Mouse (Mus musculus) lung, adult 18-20 months (tissue): Measurements from ENCODE around the gene Ston2.
"Not testable (repeated sequence)": the region's sequence is repeated elsewhere in the genome, so short reads cannot be mapped to it uniquely, and the experiment has no call there.

ENCODE experiments used
- DNase-seq, 2 experiments: peaks; one replicate each; pipeline ENCODE4 v3.0.0; 2022; ENCODE audit warnings: mixed read lengths in 2 of 2

Gene Ston2

DNA sequence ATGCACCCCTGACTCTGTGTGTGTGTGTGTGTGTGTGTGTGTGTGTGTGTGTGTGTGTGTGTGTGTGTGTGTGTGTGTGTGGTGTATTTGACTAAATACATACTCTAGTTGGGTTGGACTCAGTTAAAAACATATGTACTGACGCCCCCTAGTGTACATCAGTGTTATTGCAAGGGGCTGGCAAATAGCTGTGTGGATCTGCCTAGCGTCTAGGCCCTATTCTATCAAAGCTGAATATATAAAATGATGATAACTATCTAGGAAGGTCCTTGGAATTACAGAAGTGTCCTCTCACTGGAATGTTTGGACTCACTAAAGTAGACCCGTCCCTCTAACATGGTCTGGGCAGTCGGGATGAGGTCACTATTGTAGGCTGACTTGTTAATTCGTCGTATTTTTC is 1.6 kb upstream of the Ston2 start:
- DNase-seq, result peak; percentile 46 to 62

DNA sequence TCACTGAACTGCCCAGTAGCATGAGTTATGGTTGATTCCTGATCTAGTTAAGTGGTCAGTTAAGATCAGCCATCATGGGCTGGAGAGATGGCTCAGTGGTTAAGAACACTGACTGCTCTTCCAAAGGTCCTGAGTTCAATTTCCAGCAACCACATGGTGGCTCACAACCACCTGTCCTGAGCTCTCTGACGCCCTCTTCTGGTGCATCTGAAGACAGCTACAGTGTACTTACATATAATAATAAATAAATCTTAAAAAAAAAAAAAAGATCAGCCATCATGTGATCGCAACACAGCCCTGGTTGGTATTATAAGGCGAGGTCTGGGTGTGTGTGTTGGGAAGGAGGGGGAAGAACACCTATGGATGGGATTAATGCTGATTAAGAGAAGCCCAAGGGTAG is 259 bp upstream of the Ston2 start:
- DNase-seq, result not testable (repeated sequence)

DNA sequence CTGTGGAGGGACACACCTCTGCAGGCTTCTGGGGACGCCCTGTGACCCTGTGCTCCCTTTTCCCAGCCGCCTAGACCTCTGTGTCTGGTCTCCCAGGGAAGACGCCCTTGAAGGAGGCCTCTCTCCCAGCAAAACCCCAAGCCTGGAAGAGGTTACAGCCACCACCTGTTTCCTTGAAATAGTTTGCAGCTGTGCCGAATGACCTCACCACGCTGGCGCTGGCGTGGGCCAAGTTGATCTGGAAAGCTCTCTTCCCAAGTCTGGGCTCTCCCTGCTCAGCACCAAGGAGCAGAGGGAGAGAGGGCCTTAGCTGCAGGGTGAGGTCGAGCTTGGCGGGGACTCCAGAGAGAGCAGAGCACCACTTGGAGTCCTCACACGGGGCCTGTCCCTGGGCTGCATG is 1.8 kb downstream of the Ston2 start:
- peak; percentile 57 to 60 for DNase-seq

DNA sequence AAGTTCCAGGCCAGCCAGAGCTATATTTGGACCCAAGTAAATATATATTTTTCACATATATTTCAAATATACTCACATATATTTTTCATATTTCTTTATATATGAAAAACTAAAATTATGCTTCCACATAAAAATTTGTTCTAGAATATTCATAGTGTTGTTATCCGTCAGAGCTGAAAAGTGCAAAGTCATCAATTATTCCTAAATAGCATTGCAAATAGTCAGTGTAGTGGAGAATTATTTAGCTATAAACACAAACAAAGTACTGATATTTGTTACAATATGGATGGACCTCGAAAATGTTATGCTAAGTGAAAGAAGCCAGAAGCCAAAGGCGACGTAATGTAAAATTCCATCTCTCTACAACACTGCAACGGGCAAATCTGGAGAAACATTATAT is 6.8 kb downstream of the Ston2 start:
- DNase-seq, result no peak

DNA sequence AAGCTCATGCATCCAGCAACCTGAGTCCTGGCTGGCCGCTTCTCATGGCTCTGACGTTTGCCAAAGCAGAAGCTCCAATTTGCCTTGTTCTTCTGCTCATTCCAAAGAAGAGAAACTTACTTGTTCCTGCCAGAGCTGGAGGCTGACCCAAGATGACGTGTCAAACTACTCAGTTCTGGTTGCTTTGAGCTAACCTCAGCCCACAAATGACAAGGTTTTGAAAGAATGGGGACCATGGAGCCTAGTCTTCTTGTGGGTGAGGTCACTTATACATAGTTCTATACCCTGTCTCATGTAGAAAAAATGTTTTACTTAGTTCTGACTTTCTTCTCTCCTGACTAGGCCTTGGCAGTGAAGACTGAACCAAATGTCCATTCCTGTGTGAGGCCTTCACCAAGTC is 7.7 kb downstream of the Ston2 start:
- DNase-seq, result no peak

DNA sequence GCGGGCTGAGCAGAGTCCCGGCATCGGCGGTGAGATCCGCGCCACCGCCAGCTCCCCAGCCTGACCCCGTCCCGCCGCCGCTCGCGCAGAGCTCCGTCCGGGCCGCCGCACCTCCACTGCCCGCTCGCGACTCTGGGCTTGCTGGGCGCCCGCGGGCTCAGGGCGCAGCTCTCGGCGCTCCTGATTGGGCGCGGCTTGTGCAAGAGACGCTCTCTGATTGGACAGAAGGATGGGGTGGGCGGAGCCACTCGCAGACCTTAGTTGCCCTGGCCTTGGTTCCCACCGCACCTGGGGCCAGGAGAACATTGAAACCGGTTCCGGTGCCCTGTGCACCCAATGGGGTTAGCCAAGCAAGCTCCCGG is 9.2 kb downstream of the Ston2 start:
- DNase-seq, result peak; percentile 81 to 84

DNA sequence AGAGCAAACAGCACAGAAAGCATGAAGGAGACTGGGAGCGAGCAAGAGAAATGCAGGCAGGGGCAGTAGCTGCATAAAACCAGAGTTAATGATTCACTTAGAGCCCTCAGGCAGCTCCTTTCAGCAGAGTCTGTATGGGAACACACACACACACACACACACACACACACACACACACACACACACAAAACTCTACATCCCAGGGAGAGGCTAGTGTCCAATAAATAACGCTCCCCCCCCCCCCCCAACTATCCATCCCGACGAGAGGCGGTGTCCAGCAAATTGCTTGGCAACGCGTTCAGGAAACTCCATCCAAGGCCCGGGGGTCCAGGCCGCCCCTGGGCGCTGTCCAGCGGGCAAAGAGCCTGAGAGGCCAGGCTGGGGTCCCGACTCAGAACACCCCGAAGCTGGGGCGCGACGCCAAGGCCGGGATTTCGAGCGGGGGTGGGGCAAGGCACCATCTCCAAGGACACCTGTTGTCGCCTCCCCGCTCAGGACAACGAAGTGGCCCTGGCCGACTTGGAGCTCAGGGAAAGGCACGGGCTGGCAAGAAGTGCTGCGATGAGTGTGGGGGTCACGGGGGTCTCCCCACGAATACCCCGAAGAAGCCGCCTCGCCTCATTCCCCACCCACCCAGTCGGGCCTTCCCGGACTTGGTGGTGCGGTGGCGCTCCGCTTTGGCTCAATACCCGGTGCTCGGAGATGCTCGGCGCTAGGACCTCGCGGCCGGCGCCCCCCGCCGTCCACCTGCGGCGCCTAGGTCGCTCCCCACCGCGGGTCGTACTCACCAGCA is 9.8 kb downstream of the Ston2 start:
- peak; percentile 40 to 46 for DNase-seq

DNA sequence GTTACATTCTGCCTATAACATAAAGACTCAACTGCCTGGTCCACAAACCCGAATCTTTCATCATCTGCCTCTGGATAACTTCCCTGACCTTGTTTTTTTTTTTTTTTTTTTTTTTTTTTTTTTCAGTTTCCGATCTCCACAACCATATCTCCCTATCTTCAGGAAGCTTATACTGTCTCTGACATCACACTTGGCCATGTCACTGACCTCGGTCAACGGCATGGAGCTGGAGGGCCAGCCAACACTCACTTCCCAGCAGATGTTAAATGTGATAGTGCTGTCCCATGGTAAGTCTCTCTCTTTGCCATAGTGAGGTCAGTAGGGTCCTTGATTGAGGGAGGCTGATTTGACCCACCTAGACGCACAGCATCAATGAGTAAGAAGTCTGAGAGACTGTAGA is 11.8 kb downstream of the Ston2 start:
- peak in 1 of 2 experiments; percentile 53 for DNase-seq

DNA sequence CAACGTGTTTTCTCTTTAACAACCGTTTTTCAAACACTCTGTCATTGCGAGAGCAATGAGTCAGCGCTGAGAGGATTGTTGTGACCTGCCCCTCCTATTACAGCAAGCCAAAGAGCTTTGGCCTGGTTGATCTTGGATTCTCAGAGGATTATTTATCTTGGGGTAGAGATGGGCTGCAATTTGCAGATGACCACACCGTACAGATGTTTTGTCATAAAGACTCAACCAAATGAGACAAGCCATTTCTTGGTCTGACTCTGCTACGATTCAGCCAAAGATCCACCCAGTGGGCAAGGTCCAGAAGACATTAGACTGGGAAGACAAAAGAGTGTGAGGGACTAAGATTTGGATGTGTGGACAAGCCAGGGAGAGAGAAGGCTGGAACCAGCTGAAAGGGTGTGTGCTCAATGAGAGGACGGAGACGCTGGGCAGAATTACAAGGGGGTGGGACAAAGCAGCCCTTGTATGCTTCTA is 13.3 kb downstream of the Ston2 start:
- peak in 1 of 2 experiments; percentile 32 for DNase-seq

DNA sequence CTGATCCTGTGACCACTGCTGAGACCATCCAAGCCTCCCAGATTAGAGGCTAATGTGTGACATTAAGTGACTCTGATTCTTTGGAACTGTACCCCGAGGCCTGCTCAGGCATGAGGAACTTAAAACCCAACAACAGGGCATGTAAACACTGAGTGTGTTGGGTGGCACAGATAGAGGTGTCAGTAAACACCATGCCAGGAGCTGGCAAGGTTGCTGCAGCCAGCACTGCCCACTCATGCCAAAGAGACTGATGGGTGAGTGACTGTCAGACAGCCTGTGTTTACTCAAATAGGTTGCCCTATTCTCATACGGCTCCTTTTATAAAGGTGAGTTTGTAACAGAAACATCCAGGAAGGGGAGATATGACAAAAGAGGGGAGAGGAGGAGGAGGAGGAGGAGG is 19.3 kb downstream of the Ston2 start:
- no peak for DNase-seq

DNA sequence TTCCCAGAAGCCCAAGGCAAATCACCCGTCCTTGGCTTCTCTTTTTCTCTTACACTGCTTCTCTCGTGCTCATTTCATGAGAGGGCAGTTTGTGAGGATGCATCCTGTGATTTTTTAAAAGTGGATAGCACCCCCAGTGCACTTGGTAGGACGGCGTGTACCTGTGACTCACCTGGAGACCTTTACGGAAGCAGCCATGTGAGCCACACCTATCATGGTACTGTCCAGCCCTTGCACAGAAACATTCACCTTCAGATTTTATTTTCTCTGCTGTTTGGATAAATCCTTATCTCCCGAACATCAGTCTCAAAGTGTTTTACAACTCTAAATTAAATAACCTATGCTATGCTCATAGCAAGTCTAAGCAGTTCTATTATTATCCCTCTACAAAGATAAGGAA is 20.0 kb downstream of the Ston2 start:
- DNase-seq, result no peak

DNA sequence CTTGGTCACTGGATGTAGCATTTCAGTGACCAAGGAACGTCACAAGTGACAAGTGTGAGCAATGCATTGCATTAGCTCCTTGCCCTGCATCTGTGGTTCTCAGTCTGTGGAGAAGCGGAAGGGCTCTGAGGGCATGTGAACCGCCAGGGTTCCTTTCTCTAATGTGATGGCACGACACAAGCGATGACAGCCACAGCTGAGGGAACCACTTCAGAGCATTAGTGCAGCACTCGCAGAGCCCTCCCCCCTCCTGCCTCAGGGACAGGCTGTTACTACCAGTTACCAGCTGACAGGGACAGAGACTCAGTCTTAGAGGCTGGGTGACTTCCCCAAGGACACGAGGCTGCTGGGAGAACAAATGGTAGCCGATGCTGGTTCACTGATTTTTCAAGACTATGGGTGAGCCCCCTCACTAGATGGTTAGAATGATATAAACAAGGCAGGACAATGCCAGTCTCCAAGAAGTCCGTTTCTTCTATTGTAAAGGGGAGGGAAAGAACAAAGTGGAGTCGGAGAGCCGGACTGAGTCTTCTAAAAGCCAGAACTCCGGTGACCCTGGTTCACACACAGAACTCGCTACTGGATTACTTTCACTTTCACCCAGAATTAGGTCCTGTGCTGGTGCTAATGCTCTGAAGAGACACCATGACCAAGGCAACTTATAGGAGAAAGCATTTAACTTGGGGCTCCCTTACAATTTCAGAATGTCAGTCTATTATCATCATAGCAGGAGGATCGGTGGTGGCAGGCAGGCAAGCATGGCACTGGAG is 21.7 kb downstream of the Ston2 start:
- peak; percentile 62 to 68 for DNase-seq

DNA sequence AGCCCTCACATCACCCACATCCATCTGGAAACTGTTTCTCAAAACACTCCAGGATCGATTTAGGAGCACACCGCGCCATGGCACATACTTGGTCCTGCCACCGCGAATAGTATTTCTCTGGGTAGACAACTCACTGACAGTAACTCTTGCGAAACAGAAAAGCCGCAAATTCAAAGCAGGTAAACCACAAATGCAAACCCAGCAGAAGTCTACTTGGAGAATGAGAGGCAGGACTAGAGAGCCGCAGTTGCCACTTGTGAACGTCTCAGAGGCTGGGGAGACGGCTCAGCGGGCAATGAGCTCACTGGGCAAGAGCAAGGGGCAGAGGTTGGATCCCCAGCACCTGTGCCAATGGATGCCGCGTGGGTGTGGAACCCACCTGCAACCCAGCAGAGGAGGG is 22.7 kb downstream of the Ston2 start:
- peak in 1 of 2 experiments; percentile 26 for DNase-seq

DNA sequence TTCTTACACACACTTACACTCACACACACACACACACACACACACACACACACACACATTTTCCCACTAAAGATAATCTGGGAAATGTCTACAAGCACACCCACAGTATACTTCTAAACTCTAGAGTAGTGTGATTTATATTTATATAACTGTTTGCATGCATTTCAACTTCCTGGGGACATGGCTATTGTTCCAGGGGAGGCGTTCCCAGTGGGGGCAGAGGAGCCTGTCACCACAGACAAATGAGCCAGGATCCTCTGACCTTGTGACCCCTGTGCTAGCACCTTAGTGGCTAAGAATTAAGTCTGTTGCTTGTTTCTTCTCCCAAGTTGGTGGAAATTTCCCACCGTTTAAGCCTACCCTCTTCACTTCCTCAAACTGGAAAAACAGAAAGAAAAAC is 23.1 kb downstream of the Ston2 start:
- peak in 1 of 2 experiments; percentile 48 for DNase-seq

DNA sequence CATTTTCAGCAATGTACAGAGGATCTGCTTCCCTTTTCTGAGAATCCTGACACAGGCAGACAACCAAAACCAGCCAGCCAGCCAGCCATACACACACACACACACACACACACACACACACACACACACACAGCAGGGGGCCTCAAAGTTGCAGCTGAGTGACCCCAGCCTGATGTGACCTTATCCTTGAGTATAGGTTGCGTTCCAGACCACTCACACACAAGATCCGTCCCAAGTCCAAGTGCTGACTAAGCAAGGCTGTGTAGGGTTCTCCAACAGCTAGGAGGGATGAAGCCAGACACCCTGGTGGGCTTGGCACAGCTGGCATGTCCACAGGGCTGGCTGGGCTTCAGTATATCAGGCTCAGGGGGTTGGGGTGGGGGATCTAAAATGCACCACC is 23.7 kb downstream of the Ston2 start:
- DNase-seq, result no peak

DNA sequence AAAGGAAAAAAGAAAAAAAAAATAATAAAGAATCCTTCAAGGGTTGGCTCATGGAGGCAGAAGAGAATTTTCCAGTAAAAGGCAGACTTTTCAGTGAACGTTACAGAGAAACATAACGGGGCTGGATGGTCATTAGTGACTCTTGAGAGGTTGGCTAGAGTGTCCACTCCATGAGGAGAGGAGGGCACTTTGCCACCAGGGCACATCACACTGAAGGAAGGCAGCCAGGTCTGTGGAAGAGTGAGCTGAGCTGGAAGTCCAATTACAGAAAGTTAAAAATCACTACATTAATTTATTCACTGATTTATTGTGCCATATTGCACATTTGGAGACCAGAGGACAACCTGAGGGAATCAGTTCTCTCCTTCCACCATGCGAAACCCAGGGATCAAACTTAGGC is 28.4 kb downstream of the Ston2 start:
- DNase-seq, result no peak

DNA sequence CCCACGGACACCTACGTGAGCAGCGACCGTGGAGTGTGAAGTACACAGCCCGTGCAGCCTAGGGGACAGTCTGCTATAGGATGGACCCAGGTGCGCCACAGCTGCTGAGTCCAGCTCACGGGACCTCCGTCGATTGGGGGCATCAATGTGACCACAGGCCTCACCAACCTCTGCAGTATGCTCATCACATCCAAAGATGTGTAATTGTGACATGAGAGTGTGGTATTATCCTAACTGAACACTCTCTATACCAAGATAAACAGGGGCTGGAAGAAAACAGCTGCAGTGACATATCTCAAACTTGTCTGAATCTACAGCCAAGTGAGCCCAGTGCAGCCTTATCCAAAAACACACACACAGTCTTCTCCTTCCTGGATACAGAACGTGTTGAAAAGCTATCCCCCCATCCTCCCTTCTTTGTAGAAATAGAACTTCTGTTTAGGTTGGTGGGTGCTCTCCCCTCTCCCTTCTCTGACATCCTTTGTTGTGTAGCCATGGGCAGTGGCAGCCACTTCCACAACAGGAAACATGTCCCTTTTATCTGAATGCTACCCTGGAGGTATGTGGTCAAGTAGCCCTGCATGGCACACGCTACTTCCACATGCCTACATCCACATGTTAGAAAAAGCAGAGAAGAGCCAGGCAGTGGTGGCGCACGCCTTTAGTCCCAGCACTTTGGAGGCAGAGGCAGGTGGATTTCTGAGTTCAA is 30.2 kb downstream of the Ston2 start:
- DNase-seq, result no peak

DNA sequence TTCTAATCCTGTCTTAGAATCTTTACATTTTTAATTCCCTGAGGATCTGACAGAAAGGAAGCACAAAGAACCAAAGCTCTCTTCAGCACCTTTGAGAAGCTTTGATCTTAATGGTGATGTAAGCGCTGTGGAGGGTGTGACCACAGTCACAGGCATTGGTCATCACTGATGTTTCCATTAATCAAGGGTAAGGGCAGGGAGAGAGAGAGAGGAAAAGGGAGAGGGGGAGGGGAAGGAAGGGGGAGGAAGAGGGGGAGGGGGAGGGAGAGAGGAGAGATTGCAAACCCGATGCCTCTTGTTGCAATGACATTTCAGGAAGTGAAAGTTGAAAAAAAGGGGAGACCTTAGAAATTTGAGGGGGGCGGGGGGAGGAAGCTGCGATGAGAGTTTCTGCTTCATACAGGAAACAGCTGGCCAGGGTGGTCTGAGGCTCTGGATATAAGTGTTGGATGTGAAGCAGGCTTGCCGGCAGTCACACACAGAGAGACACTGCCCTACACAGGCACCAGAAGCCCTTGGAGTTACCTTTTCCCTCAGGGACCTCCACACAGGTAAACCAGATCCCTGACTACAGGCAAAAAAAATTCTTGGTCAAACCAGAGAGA is 31.5 kb downstream of the Ston2 start:
- DNase-seq, result no peak

DNA sequence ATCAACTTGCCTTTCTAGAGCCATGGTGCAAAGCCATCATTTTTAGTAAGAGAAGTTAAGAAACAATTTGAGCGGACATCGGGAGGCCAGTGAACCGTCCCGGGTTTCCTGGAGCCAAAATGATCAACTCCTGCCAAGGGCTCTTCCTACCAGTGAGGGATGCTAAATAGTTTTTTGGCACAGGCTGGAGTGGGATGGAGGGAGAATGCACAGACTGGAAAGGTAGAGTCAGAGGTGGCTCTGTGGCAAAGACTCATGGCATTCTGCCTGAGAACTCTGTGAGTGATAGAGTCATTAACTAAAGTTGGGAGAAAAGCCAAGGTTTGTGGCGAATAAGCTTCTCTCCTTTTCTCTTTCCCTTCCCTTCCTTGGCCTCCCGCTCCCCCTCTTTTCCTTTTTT is 33.6 kb downstream of the Ston2 start:
- DNase-seq, result no peak

DNA sequence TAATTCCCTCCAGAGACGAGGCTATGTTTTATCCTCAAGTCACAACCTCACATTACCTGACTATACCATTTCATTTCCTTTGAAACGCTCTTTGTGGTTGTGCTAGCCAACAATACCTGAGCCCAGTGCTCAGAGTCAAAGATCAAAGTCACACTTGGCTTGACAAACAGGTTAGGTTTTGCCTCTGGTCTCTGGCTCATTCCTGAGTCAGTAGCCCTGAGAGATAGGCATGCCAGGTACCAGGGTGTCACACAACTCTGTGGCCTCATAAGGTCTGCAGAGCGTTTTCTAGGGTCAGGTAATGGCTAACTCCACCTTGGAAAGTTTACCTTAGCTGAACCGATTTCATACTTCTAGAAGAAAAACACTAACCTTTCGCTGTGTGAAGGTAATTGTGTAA is 35.5 kb downstream of the Ston2 start:
- DNase-seq, result no peak

DNA sequence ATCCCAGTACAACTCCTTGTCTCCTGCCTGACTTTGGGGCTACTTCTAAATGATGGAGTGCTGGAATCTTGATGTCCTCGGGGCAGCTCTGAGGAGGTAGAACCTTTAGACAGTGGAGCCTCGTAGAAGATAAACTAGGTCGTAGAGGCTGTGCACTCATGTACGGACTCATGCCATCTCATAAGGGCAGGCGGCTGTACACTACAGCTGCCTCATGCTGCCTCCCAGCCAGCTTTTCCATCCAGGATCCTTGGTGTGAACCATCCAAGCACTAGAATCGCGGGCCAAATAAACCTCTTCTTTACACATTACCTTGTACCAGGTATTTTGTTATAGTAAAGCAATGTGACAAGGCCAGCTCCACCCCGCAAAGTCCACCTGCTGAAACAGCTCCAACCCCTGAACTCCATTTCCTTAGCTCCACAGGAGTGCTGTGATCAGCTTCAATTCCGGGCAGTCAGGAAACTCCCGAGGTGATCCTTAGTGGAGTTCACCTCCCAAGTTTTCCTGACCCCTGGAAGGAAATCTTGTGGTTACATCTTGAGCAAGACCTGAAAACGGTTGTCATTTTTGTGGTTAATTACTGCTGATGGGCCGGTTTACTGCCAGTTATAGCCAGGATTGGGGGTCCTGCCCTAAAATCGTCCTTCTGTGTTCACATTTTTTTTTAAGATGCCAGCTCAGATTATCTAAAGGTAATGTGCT is 36.1 kb downstream of the Ston2 start:
- no peak for DNase-seq

DNA sequence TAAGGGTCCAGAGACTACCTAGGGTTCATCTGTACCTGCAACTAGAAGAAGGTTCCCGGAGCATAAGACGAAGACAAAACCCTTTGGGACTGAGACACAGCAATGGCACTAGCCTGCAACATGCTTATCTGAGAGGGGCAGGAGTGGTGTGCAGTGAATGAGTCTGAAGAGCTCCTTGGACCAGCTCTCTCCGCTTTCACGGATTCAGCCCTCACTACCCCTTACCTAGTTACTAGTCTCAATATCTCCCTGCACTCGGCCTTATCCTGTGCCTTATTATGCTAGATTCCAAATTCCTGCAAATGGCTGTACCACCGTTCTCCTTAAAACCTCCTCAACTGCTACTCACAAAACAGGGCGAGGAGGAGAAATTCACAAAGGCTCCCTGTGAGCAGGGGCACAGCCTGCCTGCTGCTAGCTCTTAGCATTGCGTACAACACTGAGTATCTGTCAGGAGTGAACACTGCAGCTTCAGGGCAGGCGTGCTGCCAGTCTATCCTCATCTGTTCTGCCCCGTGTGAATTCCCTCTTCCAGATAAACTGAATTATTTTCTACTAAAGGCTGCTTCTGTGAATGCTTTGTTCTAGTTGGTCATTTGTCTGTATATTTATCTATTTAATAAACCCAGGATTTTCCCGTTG is 38.5 kb downstream of the Ston2 start:
- no peak for DNase-seq
